Mouse (Mus musculus): ENCODE measurements at regions not wholly inside any gene's neighbourhood (a gene's known extent, or its start where the extent isn't known, plus 50 kb on each side); places are given as distances from the start of the nearest gene placed in this dataset.

- no peak for DNase-seq
Measured at GRCm38 (mm10) chr8:31749974-31750373, 1678.5 kb upstream of the 5930422O12Rik start.

- DNase-seq, result no peak
Measured at GRCm38 (mm10) chr8:31750482-31751126, 1677.9 kb upstream of the 5930422O12Rik start.

- no peak for DNase-seq
Measured at GRCm38 (mm10) chr8:31755737-31756136, 1672.8 kb upstream of the 5930422O12Rik start.

- DNase-seq, result no peak
Measured at GRCm38 (mm10) chr8:31762091-31762490, 1666.4 kb upstream of the 5930422O12Rik start.

Data from lung, postnatal 36 days (tissue).